Mouse (Mus musculus) E14TG2a.4 (cell line): ENCODE measurements around the gene Ppm1h.
A peak's percentile ranks its signal among the peaks of the same experiment; 100 is the strongest.

Source experiments
- H3K27me3 ChIP-seq: 2 replicates; pipeline ENCODE4 v1.6.1; 2014; ENCODE audit warnings: low read length, control low read depth; ENCODE audit not compliant: insufficient read depth
- H3K36me3 ChIP-seq: 2 replicates; pipeline ENCODE4 v1.6.1; 2014; ENCODE audit warnings: low read length, control low read depth; ENCODE audit not compliant: insufficient read depth
- H3K4me1 ChIP-seq: replicated peaks from 2 replicates; pipeline ENCODE4 v1.6.1; 2014; ENCODE audit warnings: low read depth, low read length, control low read depth
- H3K4me3 ChIP-seq: replicated peaks from 2 replicates; pipeline ENCODE4 v1.5.1; 2014; ENCODE audit warnings: mild to moderate bottlenecking, low read length
- H3K9me3 ChIP-seq: 2 replicates; pipeline ENCODE4 v1.6.1; 2014; ENCODE audit warnings: low read length, control low read depth
- CTCF ChIP-seq: conservative IDR thresholded peaks from 2 replicates; pipeline ENCODE4 v1.5.1; 2014; ENCODE audit warnings: low read length
- NANOG ChIP-seq: IDR thresholded peaks from 2 replicates; pipeline ENCODE4 v1.6.1; 2014; ENCODE audit warnings: borderline replicate concordance, low read length, mixed read lengths
- POU5F1 ChIP-seq: IDR thresholded peaks from 2 replicates; pipeline ENCODE4 v1.6.1; 2014; ENCODE audit warnings: low read length, borderline replicate concordance

The Ppm1h gene

GRCm38 (mm10) chr10:122752950-122753923, 74.7 kb downstream of the Ppm1h start:
- TF ChIP-seq NANOG (peak; percentile 51; the same call in 1 of the 2 replicates), CTCF (no peak)
- peaks cover 12% of the 10 kb centered on the region; the same call in 1 of the 2 replicates for H3K27me3 ChIP-seq
- peaks cover 5% of the 10 kb centered on the region; the same call in 1 of the 2 replicates for H3K9me3 ChIP-seq
- no peaks in the 10 kb centered on the region for H3K36me3 ChIP-seq
- no peak overlapping the region for H3K4me3 ChIP-seq
- H3K4me1 ChIP-seq: peaks cover 27% of the 10 kb centered on the region

- TF ChIP-seq NANOG: no peak
- no peak for TF ChIP-seq CTCF
- no peak for TF ChIP-seq POU5F1
- peaks cover 16% of the 10 kb centered on the region; the same call in 1 of the 2 replicates for H3K27me3 ChIP-seq
- no peaks in the 10 kb centered on the region for H3K36me3 ChIP-seq
- peaks cover 5% of the 10 kb centered on the region; the same call in 1 of the 2 replicates for H3K9me3 ChIP-seq
- H3K4me3 ChIP-seq: no peak overlapping the region
- peaks cover 27% of the 10 kb centered on the region for H3K4me1 ChIP-seq
Measured at GRCm38 (mm10) chr10:122753924-122754307, 75.4 kb downstream of the Ppm1h start.

- Histone ChIP-seq H3K27me3 (peaks cover 16% of the 10 kb centered on the region; the same call in 1 of the 2 replicates), H3K9me3 (peaks cover 5% of the 10 kb centered on the region; the same call in 1 of the 2 replicates), H3K4me3 (no peak overlapping the region), H3K36me3 (no peaks in the 10 kb centered on the region), H3K4me1 (peaks cover 27% of the 10 kb centered on the region)
- TF ChIP-seq POU5F1: no peak
- TF ChIP-seq NANOG: no peak
- TF ChIP-seq CTCF: no peak
Measured at GRCm38 (mm10) chr10:122754967-122755366, 76.4 kb downstream of the Ppm1h start.

GRCm38 (mm10) chr10:122756879-122757530, 78.4 kb downstream of the Ppm1h start:
- TF ChIP-seq NANOG (no peak), POU5F1 (no peak), CTCF (no peak)
- Histone ChIP-seq H3K36me3 (no peaks in the 10 kb centered on the region), H3K4me1 (peaks cover 27% of the 10 kb centered on the region), H3K9me3 (peaks cover 5% of the 10 kb centered on the region; the same call in 1 of the 2 replicates), H3K4me3 (no peak overlapping the region), H3K27me3 (peaks cover 18% of the 10 kb centered on the region; the same call in 1 of the 2 replicates)

GRCm38 (mm10) chr10:122757727-122758126, 79.2 kb downstream of the Ppm1h start:
- Histone ChIP-seq H3K4me1 (peaks cover 21% of the 10 kb centered on the region), H3K9me3 (peaks cover 5% of the 10 kb centered on the region; the same call in 1 of the 2 replicates), H3K4me3 (no peak overlapping the region), H3K27me3 (peaks cover 18% of the 10 kb centered on the region; the same call in 1 of the 2 replicates), H3K36me3 (no peaks in the 10 kb centered on the region)
- no peak for TF ChIP-seq NANOG
- no peak for TF ChIP-seq CTCF
- no peak for TF ChIP-seq POU5F1

GRCm38 (mm10) chr10:122758346-122758745, 79.8 kb downstream of the Ppm1h start:
- TF ChIP-seq NANOG: no peak
- no peak for TF ChIP-seq CTCF
- TF ChIP-seq POU5F1: no peak
- Histone ChIP-seq H3K27me3 (peaks cover 20% of the 10 kb centered on the region; the same call in 1 of the 2 replicates), H3K4me3 (no peak overlapping the region), H3K4me1 (peaks cover 15% of the 10 kb centered on the region), H3K9me3 (peaks cover 5% of the 10 kb centered on the region; the same call in 1 of the 2 replicates), H3K36me3 (no peaks in the 10 kb centered on the region)

- Histone ChIP-seq H3K36me3 (no peaks in the 10 kb centered on the region), H3K4me1 (0 out of 2 replicates have a peak, but pooled peaks cover 4% of the 10 kb centered on the region), H3K27me3 (peaks cover 18% of the 10 kb centered on the region; the same call in 1 of the 2 replicates), H3K4me3 (no peak overlapping the region), H3K9me3 (peaks cover 5% of the 10 kb centered on the region; the same call in 1 of the 2 replicates)
- TF ChIP-seq CTCF (no peak), POU5F1 (no peak), NANOG (no peak)
Measured at GRCm38 (mm10) chr10:122759729-122760128, 81.2 kb downstream of the Ppm1h start.
